Mouse (Mus musculus) intestine, embryonic 15.5 days (tissue): ENCODE measurements around the gene Defb39. TPM values are rescaled to one million over a fixed set of nuclear protein-coding genes. Genes with fewer than 3 reads are reported as not detected.

Experiments
- ATAC-seq: fragments of 200-750 bp; cut with Nextera tagmentation; 2 replicates; pipeline ENCODE4 v1.8.0; 2017; ENCODE audit warnings: moderate TSS enrichment, moderate library complexity
- H3K27ac ChIP-seq: fragments of 300-500 bp; sonication (generic); 2 replicates; pipeline ENCODE4 v1.5.1; 2015; ENCODE audit warnings: mild to moderate bottlenecking, inconsistent platforms
- H3K27me3 ChIP-seq: fragments of 300-500 bp; sonication (generic); replicated peaks from 2 replicates; pipeline ENCODE4 v1.6.1; 2015; ENCODE audit warnings: inconsistent platforms
- H3K36me3 ChIP-seq: fragments of 300-500 bp; sonication (generic); 2 replicates; pipeline ENCODE4 v1.6.1; 2015; ENCODE audit warnings: inconsistent platforms
- H3K4me1 ChIP-seq: fragments of 300-500 bp; sonication (generic); replicated peaks from 2 replicates; pipeline ENCODE4 v1.6.1; 2015; ENCODE audit warnings: inconsistent platforms
- H3K4me2 ChIP-seq: fragments of 300-500 bp; sonication (generic); replicated peaks from 2 replicates; pipeline ENCODE4 v1.6.1; 2015; ENCODE audit warnings: mild to moderate bottlenecking, inconsistent platforms
- H3K4me3 ChIP-seq: fragments of 300-500 bp; sonication (generic); replicated peaks from 2 replicates; pipeline ENCODE4 v1.5.1; 2015; ENCODE audit warnings: inconsistent platforms
- H3K9ac ChIP-seq: fragments of 300-500 bp; sonication (generic); 2 replicates; pipeline ENCODE4 v1.6.1; 2015; ENCODE audit warnings: inconsistent platforms
- H3K9me3 ChIP-seq: fragments of 300-500 bp; sonication (generic); 2 replicates; pipeline ENCODE4 v1.6.1; 2016; ENCODE audit warnings: inconsistent platforms
- WGBS: fragments of 180-500 bp; shearing (Covaris S2); methylation state at CpG from one replicate; pipeline ENCODE4 v1.1.7; 2015; 5-methylcytosine and 5-hydroxymethylcytosine counted together
- polyA plus RNA-seq: library from polyadenylated mRNA; unstranded; fragments of >200 nt; fragmentation: Nextera tagmentation; extraction: Ambion mirVana; gene quantifications from 2 replicates; pipeline ENCODE4 v1.2.1, GENCODE M21; 2015

Gene Defb39
- not detected in 2 replicates for polyA plus RNA-seq

- no peak within 1 kb of the TSS for H3K4me2 ChIP-seq
- no peaks in the 10 kb centered on the region for H3K27me3 ChIP-seq
- H3K9ac ChIP-seq: no peak within 1 kb of the TSS
- 77% methylated on average over 1 of the region's 1 CpGs for WGBS
- no peaks in the 10 kb centered on the region for H3K4me1 ChIP-seq
- no peak within 1 kb of the TSS for H3K4me3 ChIP-seq
- no peaks in the 10 kb centered on the region for H3K9me3 ChIP-seq
- no peaks in the 10 kb centered on the region for H3K36me3 ChIP-seq
- ATAC-seq: no peak
- H3K27ac ChIP-seq: no peak within 1 kb of the TSS
Observed at GRCm38 (mm10) chr8:19064710-19065109, at the start of gene Defb39. Defb39 (minus strand) TSS chr8:19064810.

- peak; percentile 63; the same call in 1 of the 2 replicates for ATAC-seq
- no peak overlapping the region for H3K9ac ChIP-seq
- WGBS: 55% methylated on average over 2 of the region's 2 CpGs
- H3K4me2 ChIP-seq: no peak overlapping the region
- H3K4me3 ChIP-seq: no peak overlapping the region
- no peaks in the 10 kb centered on the region for H3K9me3 ChIP-seq
- no peak overlapping the region for H3K27ac ChIP-seq
- no peaks in the 10 kb centered on the region for H3K36me3 ChIP-seq
- no peaks in the 10 kb centered on the region for H3K27me3 ChIP-seq
- no peaks in the 10 kb centered on the region for H3K4me1 ChIP-seq
Observed at GRCm38 (mm10) chr8:19066013-19066412, 1.4 kb upstream of the Defb39 start.

- H3K27me3 ChIP-seq: no peaks in the 10 kb centered on the region
- H3K4me3 ChIP-seq: no peak overlapping the region
- H3K4me1 ChIP-seq: no peaks in the 10 kb centered on the region
- H3K36me3 ChIP-seq: no peaks in the 10 kb centered on the region
- ATAC-seq: no peak
- H3K9me3 ChIP-seq: no peaks in the 10 kb centered on the region
- H3K4me2 ChIP-seq: no peak overlapping the region
- H3K9ac ChIP-seq: no peak overlapping the region
- no peak overlapping the region for H3K27ac ChIP-seq
Observed at GRCm38 (mm10) chr8:19062891-19063290, 1.7 kb downstream of the Defb39 start.

- 91% methylated on average over 14 of the region's 14 CpGs for WGBS
- Histone ChIP-seq H3K4me3 (no peak overlapping the region), H3K36me3 (no peaks in the 10 kb centered on the region), H3K27ac (no peak overlapping the region), H3K4me1 (no peaks in the 10 kb centered on the region), H3K9ac (no peak overlapping the region), H3K9me3 (no peaks in the 10 kb centered on the region), H3K4me2 (no peak overlapping the region), H3K27me3 (no peaks in the 10 kb centered on the region)
- no peak for ATAC-seq
Observed at GRCm38 (mm10) chr8:19045242-19045641, 19.4 kb downstream of the Defb39 start.

- H3K4me1 ChIP-seq: no peaks in the 10 kb centered on the region
- H3K27ac ChIP-seq: no peak within 1 kb of the TSS
- no peak within 1 kb of the TSS for H3K4me3 ChIP-seq
- no peaks in the 10 kb centered on the region for H3K9me3 ChIP-seq
- H3K36me3 ChIP-seq: no peaks in the 10 kb centered on the region
- 91% methylated on average over 1 of the region's 1 CpGs for WGBS
- no peaks in the 10 kb centered on the region for H3K27me3 ChIP-seq
- no peak within 1 kb of the TSS for H3K9ac ChIP-seq
- no peak within 1 kb of the TSS for H3K4me2 ChIP-seq
- no peak for ATAC-seq
Observed at GRCm38 (mm10) chr8:19026466-19026865, 38.1 kb downstream of the Defb39 start, which contains the start of gene Defb38. Defb38 (minus strand) TSS chr8:19026566.

Other genes starting within 250 kb of the Defb39 start
- gene Defb40, start 86.6 kb downstream of the Defb39 start, polyA plus RNA-seq: not detected in 2 replicates
- 2.0 and 2.2 TPM in 2 replicates for gene Defb37, start 73.8 kb downstream of the Defb39 start, polyA plus RNA-seq
- not detected in 2 replicates for gene Defb38, start 38.2 kb downstream of the Defb39 start, polyA plus RNA-seq
- not detected in 2 replicates for gene Defb12, start 50.0 kb upstream of the Defb39 start, polyA plus RNA-seq
- not detected in 2 replicates for gene Defb34, start 58.9 kb upstream of the Defb39 start, polyA plus RNA-seq
- gene Gm45826, start 76.0 kb upstream of the Defb39 start, polyA plus RNA-seq: not detected in 2 replicates
- gene Defb14, start 129.5 kb upstream of the Defb39 start, polyA plus RNA-seq: not detected in 2 replicates
- gene Defb4, start 133.9 kb upstream of the Defb39 start, polyA plus RNA-seq: not detected in 2 replicates
- not detected in 2 replicates for gene Defb6, start 160.7 kb upstream of the Defb39 start, polyA plus RNA-seq
- not detected in 2 replicates for gene Defb46, start 175.1 kb upstream of the Defb39 start, polyA plus RNA-seq
- gene Defb5, start 182.8 kb upstream of the Defb39 start, polyA plus RNA-seq: not detected in 2 replicates
- not detected in 2 replicates for gene Defb3, start 228.6 kb upstream of the Defb39 start, polyA plus RNA-seq